Mouse (Mus musculus): ENCODE data around the gene Srsf7. TPM values are rescaled to one million over a fixed set of nuclear protein-coding genes. Genes with fewer than 3 reads are reported as not detected.

Gene Srsf7
- total RNA-seq, 1 experiment, result 361 TPM

GRCm38 (mm10) chr17:80169792-80170191, 37.3 kb downstream of the Srsf7 start:
- H3K4me3 ChIP-seq (ENCODE audit: insufficient read depth in 1 of 2, low read depth in 1 of 2, low read length in 2 of 2, poor library complexity in 1 of 2, severe bottlenecking in 1 of 2), result no peak overlapping the region
- in situ Hi-C loops (cut with MboI; ENCODE audit: low sequenced_read_pairs in 2 of 2, unreplicated experiment in 2 of 2), result no loop called here
- no peaks in the 10 kb centered on the region for H3K9me3 ChIP-seq (ENCODE audit: control insufficient read depth, insufficient read depth, low read depth, low read length)
- H3K36me3 ChIP-seq (ENCODE audit: control insufficient read depth, insufficient read depth, low read length, poor library complexity, severe bottlenecking), result no peaks in the 10 kb centered on the region; the same call in 1 of the 2 replicates
- TF ChIP-seq HCFC1 (IDR thresholded peaks at IDR 0.05; ENCODE audit: borderline replicate concordance, insufficient read depth, low read length), result no peak
- TF ChIP-seq ZNF384 (IDR thresholded peaks at IDR 0.05; ENCODE audit: low read depth, low read length), result no peak
- TF ChIP-seq ZC3H11A (IDR thresholded peaks at IDR 0.05; ENCODE audit: borderline replicate concordance, low read depth, low read length), result no peak
- no peak for TF ChIP-seq MAFK (IDR thresholded peaks at IDR 0.05; ENCODE audit: insufficient read depth, low read depth, low read length)
- TF ChIP-seq CHD2 (IDR thresholded peaks at IDR 0.05; ENCODE audit: low read depth, low read length), result no peak
- H3K9ac ChIP-seq (ENCODE audit: insufficient read depth, low read depth, low read length, poor library complexity, severe bottlenecking), result no peak overlapping the region
- peaks cover 2 to 8% of the 10 kb centered on the region in 2 experiments; a peak in 2 of 4 replicates for H3K4me1 ChIP-seq (ENCODE audit: control insufficient read depth in 2 of 2, insufficient read depth in 2 of 2, low read length in 2 of 2, poor library complexity in 1 of 2)
- H3K27ac ChIP-seq (ENCODE audit: insufficient read depth, low read depth, low read length, poor library complexity, severe bottlenecking), result no peak overlapping the region
- no peak for DNase-seq (ENCODE audit: low read depth, low spot score)

DNA sequence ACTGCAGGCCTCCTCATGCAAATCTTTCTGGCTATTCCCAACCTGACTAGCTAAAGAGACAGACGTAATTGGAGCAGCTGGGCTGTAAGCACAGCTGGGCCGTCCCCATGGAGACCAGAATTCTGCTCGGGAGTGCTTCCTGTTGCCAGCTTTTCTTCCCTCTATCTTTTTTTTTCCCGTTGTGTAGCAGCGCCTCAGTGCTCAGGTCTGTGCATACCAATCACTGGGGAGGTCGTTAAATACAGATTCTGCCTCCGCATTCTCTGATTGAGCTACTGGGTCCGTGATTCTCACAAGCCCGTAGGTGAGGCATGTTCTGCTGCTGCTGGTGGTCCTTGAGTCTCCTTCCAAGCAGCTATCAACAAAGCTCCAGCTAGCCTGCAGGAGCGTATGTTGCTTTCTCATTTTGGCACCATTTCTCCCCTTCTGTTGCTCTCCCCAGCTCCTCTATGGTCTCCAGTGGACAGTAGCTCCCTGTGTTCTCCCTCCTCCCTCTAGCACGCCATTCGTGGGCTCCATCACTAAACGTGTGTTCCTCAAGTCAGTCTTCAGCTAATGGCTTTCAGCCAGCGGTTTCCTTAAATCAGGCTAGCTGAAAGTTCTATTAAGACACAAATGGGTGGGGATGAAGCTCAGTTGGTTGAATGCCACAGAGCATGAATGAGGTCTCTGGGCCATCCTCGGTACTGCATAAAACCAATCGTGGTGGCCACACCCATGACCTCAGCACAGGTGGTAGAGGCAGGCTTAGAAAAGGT, 38.5 kb downstream of the Srsf7 start:
- TF ChIP-seq MAFK (IDR thresholded peaks at IDR 0.05; ENCODE audit: insufficient read depth, low read depth, low read length), result no peak
- TF ChIP-seq CHD2 (IDR thresholded peaks at IDR 0.05; ENCODE audit: low read depth, low read length), result no peak
- TF ChIP-seq HCFC1 (IDR thresholded peaks at IDR 0.05; ENCODE audit: borderline replicate concordance, insufficient read depth, low read length), result no peak
- TF ChIP-seq ZNF384 (IDR thresholded peaks at IDR 0.05; ENCODE audit: low read depth, low read length), result peak; percentile 57; the same call in 1 of the 2 replicates
- no peak overlapping the region for H3K27ac ChIP-seq (ENCODE audit: insufficient read depth, low read depth, low read length, poor library complexity, severe bottlenecking)
- no peaks in the 10 kb centered on the region; the same call in 1 of the 2 replicates for H3K36me3 ChIP-seq (ENCODE audit: control insufficient read depth, insufficient read depth, low read length, poor library complexity, severe bottlenecking)
- H3K9ac ChIP-seq (ENCODE audit: insufficient read depth, low read depth, low read length, poor library complexity, severe bottlenecking), result no peak overlapping the region
- peaks cover 2 to 6% of the 10 kb centered on the region in 2 experiments; a peak in 2 of 4 replicates for H3K4me1 ChIP-seq (ENCODE audit: control insufficient read depth in 2 of 2, insufficient read depth in 2 of 2, low read length in 2 of 2, poor library complexity in 1 of 2)
- no peaks in the 10 kb centered on the region for H3K9me3 ChIP-seq (ENCODE audit: control insufficient read depth, insufficient read depth, low read depth, low read length)
- in situ Hi-C loops (cut with MboI; ENCODE audit: low sequenced_read_pairs in 2 of 2, unreplicated experiment in 2 of 2), result no loop called here
- DNase-seq (ENCODE audit: low read depth, low spot score), result no peak
- H3K4me3 ChIP-seq (ENCODE audit: insufficient read depth in 1 of 2, low read depth in 1 of 2, low read length in 2 of 2, poor library complexity in 1 of 2, severe bottlenecking in 1 of 2), result 0 out of 4 replicates have a peak overlapping the region, but pooled peaks of 1 of the 2 experiments have one; percentile 8

GRCm38 (mm10) chr17:80167851-80168251, 39.3 kb downstream of the Srsf7 start:
- peaks cover 2 to 6% of the 10 kb centered on the region in 2 experiments; a peak in 2 of 4 replicates for H3K4me1 ChIP-seq (ENCODE audit: control insufficient read depth in 2 of 2, insufficient read depth in 2 of 2, low read length in 2 of 2, poor library complexity in 1 of 2)
- DNase-seq (ENCODE audit: low read depth, low spot score), result no peak
- H3K9ac ChIP-seq (ENCODE audit: insufficient read depth, low read depth, low read length, poor library complexity, severe bottlenecking), result no peak overlapping the region
- in situ Hi-C loops (cut with MboI; ENCODE audit: low sequenced_read_pairs in 2 of 2, unreplicated experiment in 2 of 2), result no loop called here
- no peaks in the 10 kb centered on the region for H3K9me3 ChIP-seq (ENCODE audit: control insufficient read depth, insufficient read depth, low read depth, low read length)
- TF ChIP-seq ZNF384 (IDR thresholded peaks at IDR 0.05; ENCODE audit: low read depth, low read length), result no peak
- TF ChIP-seq MAFK (IDR thresholded peaks at IDR 0.05; ENCODE audit: insufficient read depth, low read depth, low read length), result no peak
- no peak for TF ChIP-seq ZC3H11A (IDR thresholded peaks at IDR 0.05; ENCODE audit: borderline replicate concordance, low read depth, low read length)
- no peak overlapping the region for H3K27ac ChIP-seq (ENCODE audit: insufficient read depth, low read depth, low read length, poor library complexity, severe bottlenecking)
- H3K4me3 ChIP-seq (ENCODE audit: insufficient read depth in 1 of 2, low read depth in 1 of 2, low read length in 2 of 2, poor library complexity in 1 of 2, severe bottlenecking in 1 of 2), result no peak overlapping the region
- H3K36me3 ChIP-seq (ENCODE audit: control insufficient read depth, insufficient read depth, low read length, poor library complexity, severe bottlenecking), result no peaks in the 10 kb centered on the region; the same call in 1 of the 2 replicates

GRCm38 (mm10) chr17:80167436-80167835, 39.7 kb downstream of the Srsf7 start:
- Histone ChIP-seq H3K4me1 (ENCODE audit: control insufficient read depth in 2 of 2, insufficient read depth in 2 of 2, low read length in 2 of 2, poor library complexity in 1 of 2) (peaks cover 2 to 6% of the 10 kb centered on the region in 2 experiments; a peak in 2 of 4 replicates), H3K27ac (ENCODE audit: insufficient read depth, low read depth, low read length, poor library complexity, severe bottlenecking) (no peak overlapping the region), H3K9ac (ENCODE audit: insufficient read depth, low read depth, low read length, poor library complexity, severe bottlenecking) (no peak overlapping the region), H3K36me3 (ENCODE audit: control insufficient read depth, insufficient read depth, low read length, poor library complexity, severe bottlenecking) (no peaks in the 10 kb centered on the region; the same call in 1 of the 2 replicates), H3K4me3 (ENCODE audit: insufficient read depth in 1 of 2, low read depth in 1 of 2, low read length in 2 of 2, poor library complexity in 1 of 2, severe bottlenecking in 1 of 2) (no peak overlapping the region), H3K9me3 (ENCODE audit: control insufficient read depth, insufficient read depth, low read depth, low read length) (no peaks in the 10 kb centered on the region)
- in situ Hi-C loops (cut with MboI; ENCODE audit: low sequenced_read_pairs in 2 of 2, unreplicated experiment in 2 of 2), result no loop called here
- TF ChIP-seq MAFK (IDR thresholded peaks at IDR 0.05; ENCODE audit: insufficient read depth, low read depth, low read length) (no peak), ZC3H11A (IDR thresholded peaks at IDR 0.05; ENCODE audit: borderline replicate concordance, low read depth, low read length) (no peak), CHD2 (IDR thresholded peaks at IDR 0.05; ENCODE audit: low read depth, low read length) (no peak), HCFC1 (IDR thresholded peaks at IDR 0.05; ENCODE audit: borderline replicate concordance, insufficient read depth, low read length) (no peak), ZNF384 (IDR thresholded peaks at IDR 0.05; ENCODE audit: low read depth, low read length) (no peak)
- no peak for DNase-seq (ENCODE audit: low read depth, low spot score)
